Mouse (Mus musculus) layer of hippocampus, adult 18-20 months (tissue): ENCODE results near the gene Med27. TPM values are rescaled to one million over a fixed set of nuclear protein-coding genes. Genes with fewer than 3 reads are reported as not detected.

Source experiments
- DNase-seq, 2 experiments: peaks; one replicate each; pipeline ENCODE4 v3.0.0; 2022; ENCODE audit warnings: low spot score in 2 of 2
- total RNA-seq, 2 experiments: library from RNA; stranded (reverse); gene quantifications; 2 replicates each; pipeline ENCODE4 v1.2.3; 2021

Med27 gene
- total RNA-seq, 2 experiments from 2014 or later = 48.2 to 49.0 TPM

GRCm38 (mm10) chr2:29432565-29432964, 85.9 kb downstream of the Med27 start:
- no peak for DNase-seq

- DNase-seq = no peak
Measured at GRCm38 (mm10) chr2:29436376-29436775, 89.8 kb downstream of the Med27 start.

GRCm38 (mm10) chr2:29437111-29437510, 90.5 kb downstream of the Med27 start:
- DNase-seq = no peak

GRCm38 (mm10) chr2:29437861-29438529, 91.4 kb downstream of the Med27 start:
- DNase-seq = no peak

- no peak for DNase-seq
Measured at GRCm38 (mm10) chr2:29438530-29438862, 91.9 kb downstream of the Med27 start.

- no peak for DNase-seq
Measured at GRCm38 (mm10) chr2:29438986-29439385, 92.4 kb downstream of the Med27 start.

- DNase-seq = no peak
Measured at GRCm38 (mm10) chr2:29439396-29439795, 92.8 kb downstream of the Med27 start.

- DNase-seq = no peak
Measured at GRCm38 (mm10) chr2:29439857-29440502, 93.4 kb downstream of the Med27 start.

GRCm38 (mm10) chr2:29442275-29442674, 95.7 kb downstream of the Med27 start:
- no peak for DNase-seq

GRCm38 (mm10) chr2:29443626-29444217, 97.1 kb downstream of the Med27 start:
- no peak for DNase-seq

GRCm38 (mm10) chr2:29448476-29449002, 101.9 kb downstream of the Med27 start:
- no peak for DNase-seq

- DNase-seq = peak; percentile 60 to 82
Measured at GRCm38 (mm10) chr2:29451368-29451999, 104.9 kb downstream of the Med27 start.

GRCm38 (mm10) chr2:29453376-29453775, 106.8 kb downstream of the Med27 start:
- no peak for DNase-seq

GRCm38 (mm10) chr2:29456631-29457320, 110.2 kb downstream of the Med27 start:
- DNase-seq = no peak

GRCm38 (mm10) chr2:29457677-29458076, 111.1 kb downstream of the Med27 start:
- no peak for DNase-seq

- no peak for DNase-seq
Measured at GRCm38 (mm10) chr2:29458346-29458950, 111.8 kb downstream of the Med27 start.

GRCm38 (mm10) chr2:29459648-29460047, 113.0 kb downstream of the Med27 start:
- DNase-seq = no peak

GRCm38 (mm10) chr2:29461841-29462240, 115.2 kb downstream of the Med27 start:
- no peak for DNase-seq

GRCm38 (mm10) chr2:29463039-29463585, 116.5 kb downstream of the Med27 start:
- DNase-seq = no peak

GRCm38 (mm10) chr2:29464851-29465648, 118.4 kb downstream of the Med27 start:
- DNase-seq = peak; percentile 70 to 91
